Mouse (Mus musculus) heart, postnatal 0 days (tissue): Measurements from ENCODE around the gene Pitpnm1. TPM values are rescaled to one million over a fixed set of nuclear protein-coding genes. Genes with fewer than 3 reads are reported as not detected.
"Not testable (repeated sequence)": the region's sequence is repeated elsewhere in the genome, so short reads cannot be mapped to it uniquely, and the experiment has no call there.

ENCODE experiments used
- ATAC-seq: fragments of 200-750 bp; cut with Nextera tagmentation; 2 replicates; pipeline ENCODE4 v1.8.0; 2017; ENCODE audit warnings: low read depth, moderate number of reproducible peaks, moderate library complexity; ENCODE audit not compliant: insufficient read depth
- DNase-seq: peaks from one replicate; pipeline ENCODE4 v3.0.0-alpha.2; 2016; ENCODE audit warnings: low spot score
- H3K27ac ChIP-seq: fragments of 300-500 bp; sonication (generic); 2 replicates; pipeline ENCODE4 v1.5.1; 2014; ENCODE audit warnings: low read depth, mild to moderate bottlenecking
- H3K27me3 ChIP-seq: fragments of 300-500 bp; sonication (generic); 2 replicates; pipeline ENCODE4 v1.6.1; 2014; ENCODE audit warnings: low read length, mixed read lengths; ENCODE audit not compliant: control insufficient read depth, insufficient read depth
- H3K36me3 ChIP-seq: fragments of 300-500 bp; sonication (generic); replicated peaks from 2 replicates; pipeline ENCODE4 v1.6.1; 2014; ENCODE audit warnings: low read length, mixed read lengths; ENCODE audit not compliant: control insufficient read depth, insufficient read depth
- H3K4me1 ChIP-seq: fragments of 300-500 bp; sonication (generic); 2 replicates; pipeline ENCODE4 v1.6.1; 2014; ENCODE audit warnings: antibody characterized with exemption; ENCODE audit not compliant: control insufficient read depth, insufficient read depth
- H3K4me2 ChIP-seq: fragments of 300-500 bp; sonication (generic); 2 replicates; pipeline ENCODE4 v1.6.1; 2014; ENCODE audit warnings: low read depth, mild to moderate bottlenecking, low read length, moderate library complexity
- H3K4me3 ChIP-seq: fragments of 300-500 bp; sonication (generic); 2 replicates; pipeline ENCODE4 v1.5.1; 2014; ENCODE audit warnings: low read depth, low read length
- H3K9ac ChIP-seq: fragments of 300-500 bp; sonication (generic); replicated peaks from 2 replicates; pipeline ENCODE4 v1.6.1; 2014; ENCODE audit warnings: low read depth, low read length, mixed read lengths
- H3K9me3 ChIP-seq: fragments of 300-500 bp; sonication (generic); replicated peaks from 2 replicates; pipeline ENCODE4 v1.6.1; 2016; ENCODE audit warnings: low read length; ENCODE audit not compliant: control insufficient read depth
- CTCF ChIP-seq: IDR thresholded peaks from 2 replicates; pipeline ENCODE4 v1.5.1; 2016; ENCODE audit warnings: antibody characterized with exemption, control low read depth, low read depth
- EP300 ChIP-seq: IDR thresholded peaks from 2 replicates; pipeline ENCODE4 v1.6.1; 2016; ENCODE audit warnings: antibody characterized with exemption, low read depth
- WGBS: fragments of 180-500 bp; shearing (Covaris S2); extraction: QIAGEN DNeasy Blood & Tissue Kit; methylation state at CpG from one replicate; pipeline ENCODE4 v1.1.7; 2014; 5-methylcytosine and 5-hydroxymethylcytosine counted together
- polyA plus RNA-seq: library from polyadenylated mRNA; unstranded; fragments of >200 nt; fragmentation: Nextera tagmentation; extraction: Ambion mirVana; gene quantifications from 2 replicates; pipeline ENCODE4 v1.2.1, GENCODE M21; 2015
- total RNA-seq: library from RNA; depleted of rRNA; stranded (reverse); fragments of >200 nt; gene quantifications from 2 replicates; pipeline ENCODE4 v1.2.3, GENCODE M21; 2014; ENCODE audit warnings: low replicate concordance

Gene Pitpnm1
- total and polyA plus RNA-seq, 2 experiments from 2014 or later, result 21.9 to 47.3 TPM

DNA sequence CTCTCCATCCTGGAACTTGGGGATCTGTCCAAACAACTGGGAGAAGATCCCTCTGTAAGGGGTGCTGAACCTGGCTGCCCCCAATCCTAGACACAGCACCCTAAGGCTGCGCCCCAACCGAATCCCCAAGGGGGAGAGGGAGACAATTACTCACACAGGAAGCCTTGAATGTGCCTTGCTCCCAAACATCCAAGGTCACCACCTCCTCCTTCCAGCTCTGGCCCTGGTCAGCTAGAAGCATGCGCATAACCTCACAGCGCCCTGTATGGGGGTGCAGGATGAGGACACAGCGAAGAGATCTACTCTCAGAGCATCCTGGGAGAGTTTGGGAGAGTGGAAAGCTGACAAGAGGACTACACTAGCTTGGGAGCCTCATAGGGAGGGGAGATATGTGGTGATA, 41.2 kb upstream of the Pitpnm1 start:
- WGBS, result 80% methylated on average over 5 of the region's 5 CpGs
- no peak for ATAC-seq
- Histone ChIP-seq H3K27me3 (no peaks in the 10 kb centered on the region), H3K36me3 (no peaks in the 10 kb centered on the region), H3K4me3 (no peak overlapping the region), H3K9me3 (no peaks in the 10 kb centered on the region), H3K9ac (no peak overlapping the region), H3K4me2 (no peak overlapping the region), H3K27ac (no peak overlapping the region), H3K4me1 (no peaks in the 10 kb centered on the region)
- DNase-seq, result no peak
- TF ChIP-seq EP300, result no peak

DNA sequence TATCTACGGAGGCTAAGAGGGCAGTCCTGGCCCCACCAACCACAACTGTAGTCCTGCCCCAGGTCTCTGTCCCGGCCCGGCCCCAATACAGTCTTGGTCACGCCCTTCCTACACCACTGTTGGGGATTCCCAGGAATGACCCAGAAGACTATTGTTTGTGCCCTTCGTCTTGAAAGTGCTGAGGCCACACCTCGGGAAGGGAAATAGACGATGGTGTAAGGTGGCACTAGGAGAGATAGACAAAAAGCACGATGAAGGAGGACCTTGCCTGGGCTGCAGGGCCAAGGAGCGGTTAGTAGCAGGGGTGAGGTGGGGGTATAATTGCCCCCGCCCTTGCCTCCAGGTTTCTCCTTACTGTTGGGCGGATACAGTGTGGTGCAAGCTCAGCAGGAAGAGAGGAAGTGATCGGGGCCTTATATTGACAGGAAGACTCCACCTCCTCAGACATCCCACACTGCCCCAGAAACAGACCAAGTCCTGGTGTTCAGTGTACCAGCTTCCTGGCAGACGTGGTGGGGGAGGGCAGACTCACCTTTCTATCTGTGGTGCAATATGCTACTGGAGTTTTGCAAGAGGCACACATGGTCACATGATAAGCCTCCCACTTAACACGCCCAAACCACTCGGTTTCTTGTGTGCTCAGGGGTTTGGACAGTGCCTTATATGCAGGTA, 40.6 kb upstream of the Pitpnm1 start, which contains the start of gene Gstp3:
TSS of gene Gstp3 (minus strand) at position 501 of the 672 bp plus-strand sequence.
- Histone ChIP-seq H3K9ac (no peak within 1 kb of the TSS), H3K4me2 (no peak within 1 kb of the TSS), H3K27me3 (no peaks in the 10 kb centered on the region), H3K36me3 (no peaks in the 10 kb centered on the region), H3K27ac (no peak within 1 kb of the TSS), H3K4me1 (no peaks in the 10 kb centered on the region), H3K4me3 (no peak within 1 kb of the TSS), H3K9me3 (no peaks in the 10 kb centered on the region)
- no peak for TF ChIP-seq CTCF
- TF ChIP-seq EP300, result no peak
- ATAC-seq (no peak), DNase-seq (no peak)
- WGBS, result 64% methylated on average over 15 of the region's 15 CpGs

DNA sequence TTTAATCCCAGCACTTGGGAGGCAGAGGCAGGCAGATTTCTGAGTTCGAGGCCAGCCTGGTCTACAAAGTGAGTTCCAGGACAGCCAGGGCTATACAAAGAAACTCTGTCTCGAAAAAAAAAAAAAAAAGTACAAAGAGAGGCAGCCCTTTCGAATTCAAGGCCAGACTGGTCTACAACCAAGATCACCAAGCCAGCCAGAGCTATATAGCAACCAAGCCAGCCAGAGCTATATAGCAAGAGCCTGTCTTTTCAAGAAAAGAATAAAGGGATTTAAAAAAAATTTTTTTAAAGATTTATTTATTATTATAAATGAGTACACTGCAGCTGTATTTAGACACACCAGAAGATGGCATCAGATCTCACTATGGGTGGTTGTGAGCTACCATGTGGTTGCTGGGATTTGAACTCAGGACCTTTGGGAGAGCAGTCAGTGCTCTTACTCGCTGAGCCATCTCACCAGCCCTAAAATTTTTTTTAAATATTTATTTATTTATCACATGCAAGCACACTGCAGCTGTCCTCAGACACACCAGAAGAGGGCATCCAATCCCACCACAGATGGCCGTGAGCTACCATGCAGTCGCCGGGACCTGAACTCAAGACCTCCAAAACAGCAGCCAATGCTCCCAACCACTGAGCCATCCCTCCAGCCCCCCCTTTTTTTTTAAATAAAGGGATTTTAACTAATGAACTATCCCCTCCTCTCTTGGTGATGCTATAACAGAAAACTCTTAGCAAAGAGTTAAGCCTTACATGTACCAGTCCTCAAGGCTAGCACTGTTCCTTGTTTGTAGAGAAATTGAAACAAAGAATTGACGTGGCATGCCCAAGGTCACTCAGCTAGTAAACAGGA, 39.5 kb upstream of the Pitpnm1 start:
- not testable (repeated sequence) for DNase-seq, H3K4me1 ChIP-seq, H3K27ac ChIP-seq, H3K36me3 ChIP-seq, H3K4me3 ChIP-seq, H3K4me2 ChIP-seq, H3K9ac ChIP-seq, H3K27me3 ChIP-seq, H3K9me3 ChIP-seq, ATAC-seq
- 89% methylated on average over 8 of the region's 8 CpGs for WGBS

DNA sequence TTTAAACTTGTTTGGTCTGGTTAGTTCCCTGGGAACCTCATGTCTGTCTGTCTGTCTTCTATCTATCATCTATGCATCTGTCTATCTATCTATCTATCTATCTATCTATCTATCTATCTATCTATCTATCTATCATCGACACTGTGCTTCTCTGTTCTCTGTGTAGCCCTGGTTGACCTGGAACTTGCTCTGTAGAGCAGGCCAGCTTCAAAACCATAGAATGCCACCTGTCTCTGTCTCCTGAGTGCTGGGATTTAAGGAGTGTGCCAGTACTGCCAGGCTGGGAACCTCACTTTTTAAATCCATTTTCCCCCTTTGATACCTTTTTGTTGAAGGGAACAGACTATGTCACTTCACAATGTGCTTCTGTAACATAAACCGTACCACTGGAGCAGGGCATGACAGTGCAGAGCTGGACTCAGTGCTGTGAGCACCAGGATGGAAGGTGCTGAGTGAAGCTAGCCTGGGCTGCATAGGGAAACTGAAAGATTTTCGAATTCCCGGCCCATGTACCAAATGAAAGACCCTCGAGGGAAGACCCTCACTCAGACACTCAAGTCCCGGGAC, 38.8 kb upstream of the Pitpnm1 start:
- Histone ChIP-seq H3K36me3 (no peaks in the 10 kb centered on the region), H3K9me3 (no peaks in the 10 kb centered on the region), H3K4me2 (no peak overlapping the region), H3K27ac (no peak overlapping the region), H3K9ac (no peak overlapping the region), H3K27me3 (no peaks in the 10 kb centered on the region), H3K4me3 (no peak overlapping the region), H3K4me1 (no peaks in the 10 kb centered on the region)
- TF ChIP-seq EP300 (no peak), CTCF (no peak)
- no peak for DNase-seq
- no peak for ATAC-seq
- WGBS, result 81% methylated on average over 5 of the region's 6 CpGs

DNA sequence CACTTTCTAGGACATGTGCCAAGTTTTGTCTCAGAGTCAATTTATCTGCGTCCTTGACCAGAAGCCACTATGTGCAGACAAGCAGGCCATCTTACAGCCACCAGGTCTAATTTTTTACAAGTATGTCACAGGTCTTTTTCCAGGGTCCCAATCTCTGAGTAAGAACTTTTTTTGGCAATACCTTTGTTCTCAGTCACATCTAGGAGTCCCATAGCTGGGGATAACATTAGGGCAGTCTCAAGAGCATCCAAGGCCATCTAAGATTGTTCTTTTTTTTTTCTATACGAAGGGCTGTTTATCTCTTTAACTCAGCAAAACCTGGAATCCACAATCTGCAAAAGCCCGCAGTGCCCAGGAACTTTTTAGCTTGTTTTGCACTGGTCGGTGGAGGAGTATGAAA, 36.4 kb upstream of the Pitpnm1 start:
- H3K27me3 ChIP-seq, H3K9ac ChIP-seq, DNase-seq, H3K4me3 ChIP-seq, ATAC-seq, H3K4me1 ChIP-seq, H3K36me3 ChIP-seq, H3K9me3 ChIP-seq, H3K4me2 ChIP-seq: not testable (repeated sequence)
- H3K27ac ChIP-seq, result peak overlapping the region; percentile 55; the same call in 1 of the 2 replicates
- 48% methylated on average over 2 of the region's 4 CpGs for WGBS

DNA sequence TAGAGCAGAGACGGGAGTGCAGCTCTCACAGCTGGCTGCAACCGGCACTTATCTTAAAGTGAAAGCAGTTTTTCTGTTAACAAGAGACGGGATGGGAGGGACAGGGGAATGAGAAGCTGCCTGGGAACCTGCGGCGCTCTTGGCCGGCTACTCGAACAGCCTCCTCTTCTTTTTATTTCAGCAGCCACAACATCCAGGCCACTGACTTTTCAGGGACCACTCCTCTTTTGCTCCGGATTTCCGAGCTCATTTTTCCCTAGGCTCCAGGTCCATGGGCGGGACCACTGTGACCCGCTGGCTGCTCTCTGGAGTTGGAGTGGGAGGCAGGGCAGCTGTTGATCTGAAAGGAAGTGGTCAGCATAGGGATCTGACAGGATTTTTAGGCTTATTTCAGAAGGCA, 35.3 kb upstream of the Pitpnm1 start:
- not testable (repeated sequence) for DNase-seq, H3K4me1 ChIP-seq, ATAC-seq, H3K27me3 ChIP-seq, H3K36me3 ChIP-seq, H3K9me3 ChIP-seq, H3K9ac ChIP-seq
- Histone ChIP-seq H3K27ac (peak overlapping the region; percentile 62; the same call in 1 of the 2 replicates), H3K4me2 (0 out of 2 replicates have a peak overlapping the region, but pooled peaks have one; percentile 27), H3K4me3 (peak overlapping the region; percentile 19; the same call in 1 of the 2 replicates)
- 0% methylated on average over 1 of the region's 11 CpGs for WGBS
